Mouse (Mus musculus): ENCODE results near the gene Padi6.

GRCm38 (mm10) chr4:140711360-140711759 lies 31.1 kb downstream of the Padi6 start:
- TF ChIP-seq CTCF (IDR thresholded peaks at IDR 0.05; ENCODE audit: low read depth) (no peak), EP300 (IDR thresholded peaks at IDR 0.05; ENCODE audit: low read depth) (no peak)

Data from heart, postnatal 0 days (tissue).